Mouse (Mus musculus): ENCODE data around the gene Hoxd3.

Hoxd3 gene

DNA sequence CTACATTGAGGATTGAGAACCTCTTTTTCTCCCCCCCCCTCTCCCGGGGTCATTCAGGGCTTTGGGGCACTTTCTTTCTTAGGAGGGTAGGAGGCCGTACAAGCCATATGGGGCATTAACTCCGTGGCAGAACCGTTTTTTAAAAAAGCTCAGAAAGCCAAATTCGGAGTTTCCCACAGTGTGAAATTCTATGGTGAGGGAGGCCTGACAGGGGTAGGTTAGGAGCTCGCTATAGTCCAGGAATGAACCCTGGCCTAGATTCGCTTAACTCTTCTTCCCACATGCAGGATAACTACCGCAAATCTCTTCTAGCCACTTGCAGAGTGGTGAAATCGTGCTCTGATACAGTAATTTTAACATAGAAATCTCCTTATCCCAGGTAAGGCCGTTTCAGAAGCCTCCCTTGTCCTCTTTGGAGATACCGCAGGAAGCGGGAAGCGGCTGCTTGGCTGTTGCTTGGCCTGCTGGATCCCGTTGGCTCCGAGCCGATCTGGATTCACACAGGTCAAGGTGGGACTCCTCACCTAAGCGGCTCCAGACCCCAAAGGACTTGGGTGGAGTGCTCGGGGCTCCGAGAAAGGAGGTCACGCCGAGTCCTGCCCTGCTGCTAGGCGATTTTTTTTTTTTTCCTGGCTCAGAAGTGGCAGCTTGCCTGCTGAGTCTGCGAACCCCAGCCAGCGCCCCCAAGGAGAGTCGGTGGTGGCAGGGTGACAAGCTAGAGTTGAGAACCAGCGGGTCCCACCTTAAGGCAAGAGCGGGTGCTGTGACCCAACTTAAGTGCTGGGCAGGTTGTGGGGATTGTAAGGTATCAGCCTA is 23.5 kb downstream of the Hoxd3 start:
- TF ChIP-seq GATA4 (IDR thresholded peaks at IDR 0.05; ENCODE audit: insufficient replicate concordance, low read length): no peak

DNA sequence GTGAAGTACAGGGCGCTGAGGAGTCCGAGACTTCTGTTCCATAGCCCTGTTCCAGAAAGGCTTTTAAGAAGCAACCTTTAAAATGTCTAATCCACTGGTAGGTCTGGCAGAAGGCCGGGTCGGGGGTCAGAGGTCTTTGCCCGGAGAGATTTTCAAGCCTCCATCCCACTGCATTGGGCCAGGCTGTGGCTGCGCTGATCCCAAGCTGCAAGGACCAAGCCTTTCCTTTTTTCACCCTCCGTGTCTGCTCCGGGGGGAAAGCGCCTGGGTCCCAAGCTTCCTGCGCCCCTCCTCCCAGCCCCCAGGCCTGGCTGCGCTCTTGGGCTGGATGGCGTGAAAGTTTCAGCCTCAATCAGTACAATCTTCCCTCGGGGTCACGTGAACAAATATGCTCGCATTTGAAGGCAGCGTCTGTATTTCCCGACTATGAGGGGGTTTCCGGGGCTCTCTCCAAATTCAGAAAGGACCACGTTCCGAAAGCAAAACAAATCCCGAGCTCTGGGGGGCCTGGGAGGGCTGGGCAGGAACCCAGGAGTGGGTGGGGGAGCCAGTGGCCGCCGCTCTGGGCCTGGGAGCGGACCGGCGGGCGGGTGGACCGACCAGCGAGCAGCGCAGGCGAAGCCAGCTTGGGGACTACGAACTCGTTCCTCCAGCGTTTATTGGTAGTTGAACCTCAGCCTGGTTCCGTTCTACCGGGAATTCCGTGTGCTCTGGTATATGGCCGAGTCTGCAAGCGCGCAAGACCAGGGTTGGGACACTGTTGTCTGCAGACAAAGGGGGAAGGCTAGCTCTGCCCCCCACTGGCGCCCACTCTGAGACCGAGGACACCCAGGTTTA is 24.3 kb downstream of the Hoxd3 start:
- no peak for TF ChIP-seq GATA4 (IDR thresholded peaks at IDR 0.05; ENCODE audit: insufficient replicate concordance, low read length)

DNA sequence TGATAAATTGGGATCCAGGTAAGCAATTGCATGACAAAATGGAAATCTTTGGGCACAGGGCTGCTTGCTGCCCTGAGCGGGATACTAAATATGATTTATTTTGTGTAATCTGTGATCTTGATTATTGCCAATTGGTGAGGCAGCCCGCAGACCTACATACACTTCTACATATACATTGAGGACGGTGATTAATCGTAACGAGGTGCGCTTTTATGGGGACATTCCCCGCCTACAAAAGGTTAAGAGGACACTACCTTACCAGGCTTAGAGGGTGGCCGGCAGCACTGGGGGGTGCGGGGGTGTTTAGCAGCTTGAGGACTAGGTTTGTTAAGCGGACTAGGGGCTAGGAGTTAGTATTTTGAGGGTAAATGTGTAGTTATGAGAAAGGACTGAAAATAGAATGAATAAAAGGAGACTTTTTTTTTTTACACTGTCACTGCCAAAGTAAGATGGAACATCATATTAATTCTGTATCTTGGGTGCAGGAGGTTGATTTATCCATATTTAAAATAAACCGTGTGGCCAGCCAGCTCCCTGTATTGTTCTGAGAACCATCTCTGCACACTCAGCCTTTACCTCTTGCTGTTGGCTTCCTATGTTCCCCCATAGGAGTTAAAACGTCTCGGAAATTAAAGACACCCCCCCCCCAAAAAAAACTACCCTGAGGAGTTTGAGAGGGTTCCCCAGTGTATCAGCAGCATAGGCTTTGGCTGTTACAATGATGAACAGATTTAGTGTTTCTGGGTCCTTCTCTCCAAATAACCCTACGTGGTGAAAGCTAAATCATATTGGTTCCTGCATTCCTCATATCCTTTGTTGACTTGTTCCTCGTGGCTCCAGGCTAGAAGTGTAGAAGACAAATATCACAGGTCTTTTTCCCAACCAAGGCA is 25.2 kb downstream of the Hoxd3 start:
- no peak for TF ChIP-seq GATA4 (IDR thresholded peaks at IDR 0.05; ENCODE audit: insufficient replicate concordance, low read length)

DNA sequence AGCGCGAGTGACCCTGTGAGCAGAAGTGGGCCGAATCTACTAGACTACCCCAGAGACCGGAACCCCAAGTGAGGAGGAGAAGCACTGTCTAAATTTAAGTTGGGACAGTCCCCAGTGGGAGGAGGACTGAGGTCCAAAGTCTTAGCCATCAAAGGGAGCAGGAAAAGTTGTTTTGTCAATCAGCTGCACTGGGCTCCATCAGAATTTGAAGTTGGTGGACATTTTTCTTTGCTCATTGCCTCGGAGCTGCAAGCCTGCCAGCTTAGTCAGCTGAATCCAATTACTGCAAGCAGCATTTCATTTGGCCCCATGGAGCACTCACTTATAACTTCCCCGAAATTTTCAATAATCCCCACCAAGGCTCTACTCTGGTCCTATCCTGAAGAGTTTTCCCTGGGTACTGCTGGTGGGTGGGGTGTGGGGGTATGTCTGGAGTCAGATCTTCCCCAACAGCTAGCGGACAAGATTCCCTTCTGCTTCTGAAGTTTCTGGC is 25.9 kb downstream of the Hoxd3 start:
- no peak for TF ChIP-seq GATA4 (IDR thresholded peaks at IDR 0.05; ENCODE audit: insufficient replicate concordance, low read length)

DNA sequence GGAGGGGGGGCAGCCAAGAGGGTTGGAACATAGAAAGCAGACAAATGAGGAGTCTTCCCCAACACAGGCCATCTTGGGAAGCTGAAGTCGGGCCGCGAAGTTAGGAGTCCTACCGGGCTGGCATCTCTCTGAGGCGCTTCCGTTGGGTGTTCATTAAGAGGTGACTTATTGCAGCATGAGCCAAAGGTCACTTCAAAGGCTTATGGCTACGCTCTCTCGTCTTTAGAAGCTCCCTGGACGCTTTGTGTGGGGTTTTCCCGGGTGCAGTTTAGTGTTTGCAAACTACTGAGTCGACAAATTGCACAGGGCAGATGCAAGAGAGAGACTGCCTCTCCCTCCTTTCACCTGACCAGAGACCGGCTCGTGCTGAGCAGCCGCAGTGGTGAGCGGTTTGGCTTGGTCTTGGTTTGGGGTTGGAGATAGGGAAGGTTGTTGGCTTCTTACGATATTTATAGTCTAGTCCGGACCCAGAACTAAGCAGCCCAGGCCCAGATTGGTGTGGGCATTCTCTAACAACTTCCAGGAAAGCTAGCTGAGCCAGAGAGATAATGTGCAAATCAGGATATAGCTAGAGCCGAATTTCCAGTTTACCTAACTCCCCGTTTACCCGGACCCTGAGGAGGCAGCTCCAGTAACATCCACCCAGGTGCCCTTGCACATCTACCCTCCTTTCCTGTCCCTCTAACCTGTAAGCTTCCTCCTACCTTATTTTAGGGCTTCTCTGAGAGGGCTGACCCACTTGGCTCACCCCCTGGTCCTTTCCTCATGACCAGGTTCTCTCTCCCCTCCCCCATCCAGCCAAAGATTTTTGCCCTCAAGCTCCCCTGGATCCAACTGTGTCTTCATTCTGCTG is 27.1 kb downstream of the Hoxd3 start:
- no peak for TF ChIP-seq GATA4 (IDR thresholded peaks at IDR 0.05; ENCODE audit: insufficient replicate concordance, low read length)

DNA sequence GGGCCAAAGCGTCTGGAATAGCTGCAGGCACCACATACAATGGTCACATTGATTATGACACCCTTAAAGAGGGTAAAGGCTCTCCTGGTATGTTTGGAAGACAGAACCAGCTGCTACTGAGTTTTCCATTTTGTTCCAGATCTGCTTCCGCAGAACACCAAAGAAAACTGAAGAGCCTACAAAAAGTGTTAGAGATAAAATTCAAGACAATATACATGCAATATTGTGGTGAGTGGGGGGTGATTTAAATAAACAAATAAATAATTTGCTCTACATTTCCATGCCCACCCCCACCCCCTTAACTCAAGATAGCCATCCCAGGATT is 27.7 kb downstream of the Hoxd3 start:
- no peak for TF ChIP-seq GATA4 (IDR thresholded peaks at IDR 0.05; ENCODE audit: insufficient replicate concordance, low read length)

DNA sequence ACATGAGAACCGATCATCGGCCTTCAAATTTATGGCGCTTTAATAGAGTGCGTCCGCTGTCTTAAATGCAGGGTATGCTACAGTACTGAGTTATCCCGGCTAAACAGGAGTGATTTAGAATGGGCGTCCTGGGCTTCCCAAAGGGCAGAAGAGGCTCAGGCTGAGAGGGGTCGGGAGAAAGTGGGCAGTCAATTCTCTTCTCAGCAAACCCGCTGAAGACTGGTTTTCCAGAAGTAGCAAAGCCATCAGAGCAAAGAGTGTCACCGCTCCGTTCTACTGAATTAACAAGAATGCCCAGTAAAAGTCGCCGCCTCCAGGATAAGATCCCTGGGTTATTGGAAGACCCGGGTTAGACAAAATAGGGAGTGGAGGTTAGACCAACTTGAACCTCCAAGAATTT is 28.1 kb downstream of the Hoxd3 start:
- TF ChIP-seq GATA4 (IDR thresholded peaks at IDR 0.05; ENCODE audit: insufficient replicate concordance, low read length): no peak

DNA sequence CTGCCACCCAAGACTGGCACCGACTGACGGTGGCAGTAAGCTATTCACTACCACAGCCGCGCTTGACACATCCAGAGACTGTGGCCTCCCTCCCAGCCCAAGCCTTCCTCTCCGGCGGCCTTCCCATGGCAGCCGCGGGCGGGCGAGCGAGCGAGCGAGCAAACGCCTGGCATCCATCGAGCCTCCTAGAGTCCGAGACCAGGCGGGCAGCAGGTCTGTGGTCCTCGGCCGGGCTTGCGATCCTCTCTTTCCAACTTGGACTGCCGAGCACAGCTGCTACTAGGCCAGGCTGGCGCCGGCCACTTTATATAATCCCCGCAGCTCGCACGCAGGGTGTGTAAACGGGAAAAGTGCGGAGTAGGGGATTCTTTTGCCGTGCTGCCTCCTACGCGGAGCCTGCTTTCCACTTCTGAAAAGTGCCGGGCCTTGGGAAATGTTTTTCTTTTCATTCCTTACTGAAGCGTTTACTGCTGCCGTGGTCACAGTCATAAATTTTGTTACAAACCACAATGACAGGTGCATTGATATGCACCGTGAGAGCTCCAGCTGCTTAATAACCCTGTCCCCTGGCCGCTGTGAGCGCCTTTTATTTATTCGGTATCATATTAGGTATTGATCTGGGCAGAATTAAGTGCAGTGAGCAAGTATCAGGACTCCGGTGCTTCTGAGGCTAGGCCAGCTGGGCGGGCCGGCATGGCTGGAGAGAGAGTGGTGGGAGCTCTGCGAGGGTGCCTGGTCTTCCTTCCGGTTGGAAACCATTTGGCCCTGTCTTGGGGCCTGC is 28.8 kb downstream of the Hoxd3 start:
- TF ChIP-seq GATA4 (IDR thresholded peaks at IDR 0.05; ENCODE audit: insufficient replicate concordance, low read length): no peak

DNA sequence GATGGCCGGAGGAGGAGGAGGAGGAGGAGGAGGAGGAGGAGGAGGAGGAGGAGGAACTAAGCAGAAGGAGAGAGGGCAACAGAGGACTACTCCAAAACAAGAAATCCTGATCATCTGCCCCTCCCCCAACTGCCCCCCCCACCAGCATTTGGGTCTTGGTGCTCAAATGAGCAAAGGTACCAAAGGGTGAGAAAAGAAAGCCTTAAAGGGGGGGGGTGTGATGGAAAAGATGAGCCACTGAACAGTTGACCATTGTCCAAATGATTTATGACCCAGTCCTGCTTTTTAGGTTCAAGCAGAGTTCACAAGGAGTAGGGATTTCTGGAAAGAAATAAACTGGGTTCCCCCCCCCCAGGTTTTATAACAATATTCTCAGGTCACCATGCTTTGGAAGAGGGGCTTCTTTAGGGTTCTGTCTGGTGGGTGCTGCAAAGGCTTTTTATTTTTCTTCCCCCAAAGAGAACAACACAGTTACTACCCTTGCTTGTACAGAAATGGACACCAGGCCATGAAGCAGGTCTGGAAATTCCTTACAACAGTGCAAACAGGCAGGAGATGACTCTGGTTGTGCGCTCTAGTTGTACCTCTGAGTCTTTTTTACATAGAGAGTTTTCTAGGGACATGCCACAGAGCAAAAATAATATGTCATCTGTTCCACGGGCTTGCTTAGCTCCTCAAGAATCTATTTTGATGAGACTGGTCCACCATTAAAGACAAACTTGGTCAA is 29.7 kb downstream of the Hoxd3 start:
- no peak for TF ChIP-seq GATA4 (IDR thresholded peaks at IDR 0.05; ENCODE audit: insufficient replicate concordance, low read length)

DNA sequence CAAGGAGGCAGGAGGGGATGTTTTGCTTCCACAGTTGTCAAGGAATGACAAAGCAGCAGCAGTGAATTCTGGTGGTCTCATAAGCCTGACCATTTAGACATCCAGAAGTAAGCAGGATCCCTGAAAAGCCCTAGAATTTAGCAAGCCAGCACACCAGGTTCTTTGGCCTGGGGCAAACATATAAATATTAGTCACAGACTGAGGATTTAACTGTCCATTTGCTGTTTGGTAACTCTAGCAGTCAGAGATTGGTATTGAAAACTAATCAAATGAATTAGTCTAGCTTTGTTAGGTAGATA is 30.2 kb downstream of the Hoxd3 start:
- no peak for TF ChIP-seq GATA4 (IDR thresholded peaks at IDR 0.05; ENCODE audit: insufficient replicate concordance, low read length)

DNA sequence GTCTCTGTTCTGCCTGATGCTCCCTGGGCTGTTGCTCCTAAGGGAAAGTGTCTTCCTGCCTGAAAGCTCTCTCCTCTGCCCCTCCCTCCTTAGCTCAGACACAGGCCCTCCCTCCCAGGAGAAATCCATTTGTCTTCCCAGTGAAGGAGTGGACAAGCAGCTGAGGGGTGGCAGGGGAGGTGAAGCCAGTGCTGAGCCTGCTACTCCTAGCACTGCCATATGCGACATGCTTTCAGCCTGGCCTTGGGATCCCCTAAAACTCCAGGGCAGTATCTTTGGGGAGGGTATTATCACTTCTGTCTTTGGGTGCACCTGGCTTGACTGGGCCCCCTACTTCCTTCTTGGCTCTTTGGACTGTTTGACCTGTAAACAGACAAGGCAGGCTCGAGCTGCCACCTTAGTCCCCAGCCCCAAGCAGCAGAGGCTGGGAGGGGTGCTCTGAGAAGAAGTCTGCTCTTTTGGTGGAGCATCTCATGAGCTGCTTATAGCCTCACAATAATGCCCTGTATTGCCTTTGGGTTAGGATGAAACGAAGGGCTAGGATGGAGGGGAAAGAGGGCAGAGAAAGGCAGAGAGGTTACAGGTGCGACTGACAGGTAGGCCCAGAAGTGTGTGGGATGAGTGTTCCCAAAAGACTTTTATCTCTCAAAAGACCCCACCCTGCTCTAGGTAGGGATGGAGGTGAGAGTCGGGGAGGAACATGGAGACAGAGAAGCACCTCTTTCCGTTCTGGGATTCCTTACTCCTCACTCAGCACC is 34.0 kb downstream of the Hoxd3 start:
- TF ChIP-seq GATA4 (IDR thresholded peaks at IDR 0.05; ENCODE audit: insufficient replicate concordance, low read length): no peak

DNA sequence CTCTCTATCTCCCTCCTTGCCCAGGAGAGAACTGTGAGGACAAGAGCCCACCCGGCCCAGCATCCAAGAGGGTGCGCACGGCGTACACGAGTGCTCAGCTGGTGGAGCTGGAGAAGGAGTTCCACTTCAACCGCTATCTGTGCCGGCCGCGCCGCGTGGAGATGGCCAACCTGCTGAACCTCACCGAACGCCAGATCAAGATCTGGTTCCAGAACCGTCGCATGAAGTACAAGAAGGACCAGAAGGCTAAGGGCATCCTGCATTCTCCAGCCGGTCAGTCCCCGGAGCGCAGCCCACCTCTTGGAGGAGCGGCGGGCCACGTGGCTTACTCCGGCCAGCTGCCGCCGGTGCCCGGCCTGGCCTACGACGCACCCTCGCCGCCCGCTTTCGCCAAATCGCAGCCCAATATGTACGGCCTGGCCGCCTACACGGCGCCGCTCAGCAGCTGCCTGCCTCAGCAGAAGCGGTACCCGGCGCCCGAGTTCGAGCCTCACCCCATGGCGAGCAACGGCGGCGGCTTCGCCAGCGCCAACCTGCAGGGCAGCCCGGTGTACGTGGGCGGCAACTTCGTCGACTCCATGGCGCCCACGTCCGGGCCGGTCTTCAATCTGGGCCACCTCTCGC is 34.7 kb downstream of the Hoxd3 start:
- TF ChIP-seq GATA4 (IDR thresholded peaks at IDR 0.05; ENCODE audit: insufficient replicate concordance, low read length): no peak
